Mouse (Mus musculus) left cerebral cortex, adult 11 months (tissue): ENCODE data around the gene Mex3d.
A peak's percentile ranks its signal among the peaks of the same experiment; 100 is the strongest.

Source experiments
- DNase-seq: peaks from one replicate; pipeline ENCODE4 v3.0.0; 2022; ENCODE audit warnings: low spot score

The Mex3d gene

DNA sequence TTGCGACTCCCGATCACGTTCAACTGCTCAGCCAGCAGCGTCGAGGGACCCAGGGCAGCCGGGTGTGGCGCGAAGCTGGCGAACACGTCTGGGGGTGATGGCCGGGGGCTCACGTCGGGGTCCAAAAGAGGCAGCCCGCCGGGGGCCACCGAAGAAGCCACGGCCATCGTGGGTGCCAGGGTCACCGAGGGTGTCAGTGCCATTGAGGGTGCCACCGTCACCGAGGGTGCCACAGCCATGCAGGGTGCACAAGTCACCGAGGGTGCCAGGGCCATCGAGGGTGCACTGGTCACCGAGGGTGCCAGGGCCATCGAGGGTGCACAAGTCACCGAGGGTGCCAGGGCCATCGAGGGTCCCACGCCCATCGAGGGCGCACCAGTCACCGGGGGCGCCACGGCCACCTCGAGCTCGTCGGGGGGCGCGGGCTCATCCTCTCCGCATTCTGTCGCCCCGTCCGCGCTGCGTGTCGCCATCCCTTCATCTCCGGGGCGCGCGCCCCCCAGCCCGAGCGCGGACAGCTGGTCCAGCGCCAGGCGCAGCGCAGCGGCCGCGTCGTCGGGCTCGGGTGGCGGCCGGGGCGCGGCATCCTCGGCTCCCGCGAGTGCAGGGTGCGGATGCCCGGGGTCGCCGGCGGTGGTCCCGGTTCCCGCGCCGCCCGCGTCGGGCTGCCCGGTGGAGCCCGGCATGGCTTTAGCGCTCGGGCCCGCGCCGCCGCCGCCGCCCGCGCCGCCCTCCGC is 556 bp downstream of the Mex3d start:
- DNase-seq: no peak

GRCm38 (mm10) chr10:80385811-80386734 is 1.4 kb downstream of the Mex3d start:
- no peak for DNase-seq

GRCm38 (mm10) chr10:80385310-80385709 is 2.1 kb downstream of the Mex3d start:
- no peak for DNase-seq

- no peak for DNase-seq
Measured at GRCm38 (mm10) chr10:80384709-80385108, 2.8 kb downstream of the Mex3d start.

GRCm38 (mm10) chr10:80384115-80384639 is 3.3 kb downstream of the Mex3d start:
- no peak for DNase-seq

GRCm38 (mm10) chr10:80383431-80383830 is 4.0 kb downstream of the Mex3d start:
- no peak for DNase-seq

- no peak for DNase-seq
Measured at GRCm38 (mm10) chr10:80382641-80383365, 4.7 kb downstream of the Mex3d start.

DNA sequence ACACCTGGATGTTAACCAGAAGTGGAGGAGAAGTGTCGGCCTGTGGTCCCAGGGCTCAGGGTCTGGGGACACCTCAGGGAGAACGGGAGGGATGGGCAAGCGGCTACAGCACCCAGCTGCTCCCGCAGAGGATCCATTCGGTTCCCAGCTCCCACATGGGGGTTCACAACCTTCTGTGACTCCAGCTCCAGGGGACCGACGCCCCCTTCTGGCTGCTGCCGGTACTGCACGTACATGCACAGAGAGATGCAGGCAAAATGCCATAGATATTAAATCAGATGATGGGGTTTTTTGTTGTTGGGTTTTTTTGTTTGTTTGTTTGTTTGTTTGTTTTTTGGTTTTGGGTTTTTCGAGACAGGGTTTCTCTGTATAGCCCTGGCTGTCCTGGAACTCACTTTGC is 9.7 kb downstream of the Mex3d start:
- DNase-seq: no peak

GRCm38 (mm10) chr10:80376160-80376559 is 11.3 kb downstream of the Mex3d start:
- DNase-seq: peak; percentile 79

GRCm38 (mm10) chr10:80374063-80374462 is 13.4 kb downstream of the Mex3d start:
- no peak for DNase-seq

GRCm38 (mm10) chr10:80372706-80373105 is 14.8 kb downstream of the Mex3d start:
- no peak for DNase-seq

DNA sequence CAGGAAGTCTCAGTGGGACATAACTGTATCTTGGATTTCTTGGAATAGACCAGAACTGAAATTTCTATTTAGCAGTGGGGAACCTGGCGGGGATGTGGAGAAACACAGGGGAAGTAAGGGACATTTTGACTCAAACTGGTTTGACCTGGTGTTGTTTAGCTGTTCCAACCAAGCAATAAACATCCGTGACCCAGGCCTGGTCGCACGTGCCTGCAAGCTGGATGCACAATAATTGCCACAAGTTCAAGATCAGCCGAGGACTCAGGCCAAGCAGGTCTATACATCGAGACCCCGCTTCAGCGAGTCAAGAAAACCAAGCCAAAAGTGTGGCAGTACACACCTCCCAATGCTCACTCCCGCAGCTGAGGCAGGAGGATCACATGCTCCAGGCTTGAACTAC is 15.5 kb downstream of the Mex3d start:
- no peak for DNase-seq

DNA sequence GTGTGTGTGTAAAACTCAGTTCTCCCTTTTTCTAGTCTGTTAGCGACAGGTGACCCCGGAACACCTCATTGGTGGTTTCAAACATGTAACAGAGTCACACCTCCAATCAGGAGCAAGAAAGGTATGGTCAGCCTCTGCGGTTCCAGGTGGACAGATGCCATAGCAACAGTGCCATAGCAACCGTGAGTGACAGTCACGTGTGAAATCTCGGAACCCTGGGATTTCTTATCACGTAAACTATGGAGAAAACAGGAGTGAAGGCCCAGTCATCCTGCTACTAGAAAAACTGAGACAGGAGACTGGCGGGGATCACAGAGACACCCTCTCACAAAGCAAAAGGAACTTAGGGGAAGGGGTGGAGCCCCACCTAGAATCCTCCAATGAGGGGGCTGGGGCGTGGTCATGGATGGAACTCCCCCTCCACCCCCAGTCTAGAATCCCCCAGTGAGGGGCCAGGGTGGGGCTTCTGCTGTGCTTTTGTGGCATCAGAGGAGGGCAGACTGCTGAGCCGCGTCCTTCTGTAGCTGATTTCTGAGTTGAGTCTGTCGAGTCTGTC is 16.0 kb downstream of the Mex3d start:
- no peak for DNase-seq

GRCm38 (mm10) chr10:80369995-80370747 is 17.3 kb downstream of the Mex3d start:
- DNase-seq: no peak

DNA sequence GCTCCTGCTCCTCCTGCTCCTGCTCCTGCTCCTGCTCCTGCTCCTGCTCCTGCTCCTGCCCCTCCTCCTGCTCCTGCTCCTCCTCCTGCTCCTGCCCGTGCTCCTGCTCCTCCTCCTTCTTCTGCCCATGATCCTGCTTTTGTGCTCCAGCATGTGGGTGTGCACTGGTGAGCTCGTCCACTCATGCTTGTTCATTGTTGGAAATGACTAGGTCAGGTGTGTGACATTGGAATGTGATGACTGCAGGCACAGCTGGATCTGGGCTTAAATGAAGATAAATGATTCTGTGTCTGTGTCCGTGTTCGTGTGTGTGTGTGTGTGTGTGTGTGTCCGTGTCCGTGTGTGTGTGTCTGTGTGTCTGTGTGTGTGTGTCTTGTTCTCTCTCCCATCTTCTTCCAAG is 19.1 kb downstream of the Mex3d start:
- no peak for DNase-seq

DNA sequence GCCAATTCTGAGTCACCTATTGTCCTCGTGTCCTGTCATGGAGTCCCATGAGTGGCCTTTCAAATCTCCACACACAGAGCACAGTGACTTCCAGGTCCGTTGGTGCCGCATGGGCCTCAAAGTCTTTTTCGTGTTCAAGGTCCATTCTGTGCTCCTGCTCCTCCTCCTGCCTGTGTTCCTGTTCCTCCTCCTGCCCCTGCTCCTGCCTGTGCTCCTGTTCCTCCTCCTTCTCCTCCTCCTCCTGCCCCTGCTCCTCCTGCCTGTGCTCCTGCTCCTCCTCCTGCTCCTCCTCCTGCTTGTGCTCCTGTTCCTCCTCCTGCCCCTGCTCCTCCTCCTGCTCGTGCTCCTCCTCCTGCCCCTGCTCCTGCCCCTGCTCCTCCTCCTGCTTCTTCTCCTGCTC is 19.5 kb downstream of the Mex3d start:
- no peak for DNase-seq

DNA sequence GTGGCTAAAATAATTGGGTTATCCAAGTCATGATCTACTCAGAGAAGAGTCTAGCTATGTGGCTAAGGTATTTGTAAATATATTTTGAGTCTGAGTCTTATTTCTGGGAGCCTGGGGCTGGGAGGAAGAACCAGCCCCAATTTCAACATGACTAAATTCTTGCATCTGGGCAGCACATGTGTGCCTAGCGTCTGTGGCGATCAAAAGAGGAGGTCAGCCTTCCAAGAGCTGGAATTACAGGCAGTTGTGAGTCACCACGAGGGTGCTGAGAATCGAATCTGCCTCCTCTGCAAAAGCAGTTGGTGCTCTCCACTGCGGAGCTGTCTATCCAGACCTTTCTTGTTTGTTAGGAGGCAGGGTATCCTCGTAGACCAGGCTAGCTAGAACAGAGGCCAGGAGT is 21.7 kb downstream of the Mex3d start:
- no peak for DNase-seq

DNA sequence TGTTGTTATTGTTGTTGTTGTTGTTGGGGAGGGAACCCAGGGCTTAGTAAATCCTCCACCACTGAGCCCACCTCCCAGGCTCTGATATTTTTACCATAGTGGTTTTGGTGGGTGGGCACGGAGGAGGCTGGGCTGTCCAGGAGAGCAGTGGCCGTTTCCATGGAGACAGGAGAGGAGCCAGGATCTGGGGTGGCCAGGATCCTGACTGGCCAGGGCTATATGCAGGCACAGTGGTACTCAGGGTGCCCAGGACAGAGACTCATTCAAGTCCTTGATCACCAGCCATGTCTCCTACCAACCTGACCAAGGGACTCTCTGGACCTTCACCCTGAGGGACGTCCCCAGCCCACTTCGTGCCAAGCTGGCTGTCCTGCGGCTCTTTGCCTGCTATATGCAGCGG is 23.7 kb downstream of the Mex3d start:
- DNase-seq: no peak

DNA sequence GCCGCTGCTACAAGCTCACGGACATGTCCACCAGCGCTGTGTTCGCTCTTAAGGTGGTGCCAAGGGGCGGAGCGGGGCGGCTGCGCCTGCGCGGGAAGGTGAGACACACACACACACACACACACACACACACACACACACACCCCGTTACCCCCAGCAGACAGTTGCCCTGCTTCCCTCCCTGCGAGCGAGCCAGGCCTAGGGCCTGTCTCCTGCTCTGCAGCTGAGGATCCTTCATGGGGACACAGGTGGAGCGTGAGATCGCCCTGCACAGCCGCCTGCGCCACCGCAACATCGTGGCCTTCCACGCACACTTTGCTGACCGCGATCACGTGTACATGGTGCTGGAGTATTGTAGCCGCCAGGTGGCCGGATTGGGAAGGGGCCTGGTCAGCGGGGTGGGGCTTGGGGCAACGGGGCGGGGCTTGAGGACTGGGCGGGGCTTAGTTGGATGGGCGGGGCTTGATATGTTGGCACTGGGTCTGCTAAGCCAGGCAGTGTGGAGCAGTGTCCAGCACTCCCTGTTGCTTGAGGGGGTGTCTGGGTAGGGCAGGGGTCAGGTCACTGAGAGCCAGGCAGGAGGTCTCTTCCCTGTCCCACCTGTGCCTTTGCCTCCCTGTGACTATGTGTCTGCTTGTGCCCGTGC is 29.3 kb downstream of the Mex3d start:
- no peak for DNase-seq

DNA sequence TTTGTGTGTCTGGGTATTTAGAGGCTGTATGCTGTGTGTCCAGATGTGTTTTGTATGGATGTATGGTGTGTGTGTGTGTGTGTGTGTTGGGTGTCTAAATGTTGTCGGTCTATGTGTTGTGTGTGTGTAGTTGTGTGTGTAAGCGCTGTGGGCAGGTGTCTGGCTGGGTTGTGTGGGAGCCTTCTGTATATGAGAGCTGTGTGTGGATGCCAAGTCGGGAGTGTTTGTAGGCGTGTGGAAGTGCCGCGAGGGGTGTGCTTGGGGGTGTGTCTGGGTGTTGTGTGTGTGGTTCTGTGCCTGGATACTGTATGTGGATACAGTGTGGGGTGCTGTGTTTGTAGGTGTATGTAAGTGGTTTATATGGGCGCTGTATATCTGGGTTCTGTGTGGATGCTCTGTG is 30.1 kb downstream of the Mex3d start:
- DNase-seq: no peak

- DNase-seq: no peak
Measured at GRCm38 (mm10) chr10:80356737-80357136, 30.7 kb downstream of the Mex3d start.
